Mouse (Mus musculus) forebrain, embryonic 15.5 days (tissue): ENCODE measurements around the gene P3h4. TPM values are rescaled to one million over a fixed set of nuclear protein-coding genes. Genes with fewer than 3 reads are reported as not detected.

ENCODE experiments used
- ATAC-seq: fragments of 200-750 bp; cut with Nextera tagmentation; replicated peaks from 2 replicates; pipeline ENCODE4 v1.8.0; 2017; ENCODE audit warnings: mild to moderate bottlenecking, moderate TSS enrichment, moderate library complexity
- H3K27ac ChIP-seq: fragments of 300-500 bp; sonication (generic); replicated peaks from 2 replicates; pipeline ENCODE4 v1.5.1; 2015; ENCODE audit warnings: mild to moderate bottlenecking, inconsistent platforms
- H3K27me3 ChIP-seq: fragments of 300-500 bp; sonication (generic); 2 replicates; pipeline ENCODE4 v1.6.1; 2015; ENCODE audit warnings: inconsistent platforms
- H3K36me3 ChIP-seq: fragments of 300-500 bp; sonication (generic); 2 replicates; pipeline ENCODE4 v1.6.1; 2015; ENCODE audit warnings: mild to moderate bottlenecking, inconsistent platforms
- H3K4me1 ChIP-seq: fragments of 300-500 bp; sonication (generic); 2 replicates; pipeline ENCODE4 v1.6.1; 2015; ENCODE audit warnings: inconsistent platforms
- H3K4me2 ChIP-seq: fragments of 300-500 bp; sonication (generic); replicated peaks from 2 replicates; pipeline ENCODE4 v1.6.1; 2015; ENCODE audit warnings: mild to moderate bottlenecking, inconsistent platforms
- H3K4me3 ChIP-seq: fragments of 300-500 bp; sonication (generic); 2 replicates; pipeline ENCODE4 v1.5.1; 2015; ENCODE audit warnings: mild to moderate bottlenecking, inconsistent platforms
- H3K9ac ChIP-seq: fragments of 300-500 bp; sonication (generic); replicated peaks from 2 replicates; pipeline ENCODE4 v1.6.1; 2015; ENCODE audit warnings: mild to moderate bottlenecking, inconsistent platforms
- H3K9me3 ChIP-seq: fragments of 300-500 bp; sonication (generic); 2 replicates; pipeline ENCODE4 v1.6.1; 2016; ENCODE audit warnings: inconsistent platforms
- WGBS: fragments of 180-500 bp; shearing (Covaris S2); methylation state at CpG from one replicate; pipeline ENCODE4 v1.1.7; 2015; ENCODE audit warnings: mixed read lengths; 5-methylcytosine and 5-hydroxymethylcytosine counted together
- polyA plus RNA-seq: library from polyadenylated mRNA; unstranded; fragments of >200 nt; fragmentation: Nextera tagmentation; extraction: Ambion mirVana; gene quantifications from 2 replicates; pipeline ENCODE4 v1.2.1, GENCODE M21; 2015

P3h4 gene
- polyA plus RNA-seq, 1 experiment from 2014 or later: 14.4 TPM

GRCm38 (mm10) chr11:100387589-100388375, 26.9 kb downstream of the P3h4 start:
- 64% methylated on average over 14 of the region's 14 CpGs for WGBS
- H3K27me3 ChIP-seq: no peaks in the 10 kb centered on the region
- ATAC-seq: no peak
- no peak overlapping the region for H3K4me3 ChIP-seq
- H3K9ac ChIP-seq: no peak overlapping the region
- H3K27ac ChIP-seq: no peak overlapping the region
- no peaks in the 10 kb centered on the region for H3K9me3 ChIP-seq
- peaks cover 5% of the 10 kb centered on the region for H3K4me1 ChIP-seq
- peaks cover 25% of the 10 kb centered on the region; the same call in 1 of the 2 replicates for H3K36me3 ChIP-seq
- no peak overlapping the region for H3K4me2 ChIP-seq

- Histone ChIP-seq H3K27me3 (no peaks in the 10 kb centered on the region), H3K4me2 (no peak overlapping the region), H3K9me3 (no peaks in the 10 kb centered on the region), H3K4me3 (no peak overlapping the region), H3K36me3 (peaks cover 29% of the 10 kb centered on the region), H3K4me1 (peaks cover 5% of the 10 kb centered on the region), H3K9ac (no peak overlapping the region), H3K27ac (no peak overlapping the region)
- ATAC-seq: no peak
- WGBS: 88% methylated on average over 6 of the region's 6 CpGs
These were observed 27.5 kb downstream of the P3h4 start for GRCm38 (mm10) chr11:100387111-100387510.

GRCm38 (mm10) chr11:100386586-100386985, 28.1 kb downstream of the P3h4 start:
- Histone ChIP-seq H3K27me3 (no peaks in the 10 kb centered on the region), H3K36me3 (peaks cover 33% of the 10 kb centered on the region), H3K27ac (no peak overlapping the region), H3K4me1 (peaks cover 5% of the 10 kb centered on the region), H3K4me3 (no peak overlapping the region), H3K9me3 (no peaks in the 10 kb centered on the region), H3K9ac (no peak overlapping the region), H3K4me2 (no peak overlapping the region)
- no peak for ATAC-seq
- 51% methylated on average over 5 of the region's 5 CpGs for WGBS

GRCm38 (mm10) chr11:100385016-100385415, 29.6 kb downstream of the P3h4 start:
- no peaks in the 10 kb centered on the region for H3K9me3 ChIP-seq
- H3K36me3 ChIP-seq: peaks cover 39% of the 10 kb centered on the region
- peaks cover 5% of the 10 kb centered on the region for H3K4me1 ChIP-seq
- H3K9ac ChIP-seq: no peak overlapping the region
- 82% methylated on average over 3 of the region's 3 CpGs for WGBS
- no peak overlapping the region for H3K27ac ChIP-seq
- H3K4me2 ChIP-seq: no peak overlapping the region
- no peak for ATAC-seq
- H3K27me3 ChIP-seq: no peaks in the 10 kb centered on the region
- no peak overlapping the region for H3K4me3 ChIP-seq

- H3K27ac ChIP-seq: no peak overlapping the region
- 82% methylated on average over 6 of the region's 6 CpGs for WGBS
- H3K36me3 ChIP-seq: peaks cover 54% of the 10 kb centered on the region
- no peaks in the 10 kb centered on the region for H3K4me1 ChIP-seq
- H3K4me3 ChIP-seq: no peak overlapping the region
- ATAC-seq: no peak
- H3K27me3 ChIP-seq: no peaks in the 10 kb centered on the region
- no peak overlapping the region for H3K4me2 ChIP-seq
- no peaks in the 10 kb centered on the region for H3K9me3 ChIP-seq
- no peak overlapping the region for H3K9ac ChIP-seq
These were observed 32.0 kb downstream of the P3h4 start for GRCm38 (mm10) chr11:100382682-100383081.

- H3K36me3 ChIP-seq: peaks cover 65% of the 10 kb centered on the region
- H3K27me3 ChIP-seq: no peaks in the 10 kb centered on the region
- no peak overlapping the region for H3K9ac ChIP-seq
- no peak overlapping the region for H3K4me2 ChIP-seq
- no peak overlapping the region for H3K27ac ChIP-seq
- H3K4me1 ChIP-seq: no peaks in the 10 kb centered on the region
- WGBS: 91% methylated on average over 4 of the region's 4 CpGs
- H3K4me3 ChIP-seq: no peak overlapping the region
- ATAC-seq: no peak
- no peaks in the 10 kb centered on the region for H3K9me3 ChIP-seq
These were observed 35.3 kb downstream of the P3h4 start for GRCm38 (mm10) chr11:100379311-100379710.

GRCm38 (mm10) chr11:100378446-100378845, 36.2 kb downstream of the P3h4 start:
- Histone ChIP-seq H3K9ac (no peak overlapping the region), H3K27ac (no peak overlapping the region), H3K4me2 (no peak overlapping the region), H3K4me3 (no peak overlapping the region), H3K9me3 (no peaks in the 10 kb centered on the region), H3K36me3 (peaks cover 65% of the 10 kb centered on the region), H3K4me1 (no peaks in the 10 kb centered on the region), H3K27me3 (no peaks in the 10 kb centered on the region)
- ATAC-seq: no peak
- WGBS: 85% methylated on average over 5 of the region's 5 CpGs

- no peaks in the 10 kb centered on the region for H3K9me3 ChIP-seq
- H3K27me3 ChIP-seq: no peaks in the 10 kb centered on the region
- no peak overlapping the region for H3K4me3 ChIP-seq
- H3K36me3 ChIP-seq: peaks cover 65% of the 10 kb centered on the region
- 96% methylated on average over 14 of the region's 14 CpGs for WGBS
- H3K27ac ChIP-seq: no peak overlapping the region
- no peak overlapping the region for H3K9ac ChIP-seq
- H3K4me2 ChIP-seq: no peak overlapping the region
- no peaks in the 10 kb centered on the region for H3K4me1 ChIP-seq
- ATAC-seq: no peak
These were observed 36.6 kb downstream of the P3h4 start for GRCm38 (mm10) chr11:100377989-100378388.

GRCm38 (mm10) chr11:100376746-100377389, 37.8 kb downstream of the P3h4 start:
- Histone ChIP-seq H3K9me3 (no peaks in the 10 kb centered on the region), H3K4me2 (no peak overlapping the region), H3K27me3 (no peaks in the 10 kb centered on the region), H3K27ac (no peak overlapping the region), H3K36me3 (peaks cover 57% of the 10 kb centered on the region), H3K9ac (no peak overlapping the region), H3K4me1 (no peaks in the 10 kb centered on the region), H3K4me3 (no peak overlapping the region)
- WGBS: 91% methylated on average over 21 of the region's 21 CpGs
- ATAC-seq: no peak

- Histone ChIP-seq H3K27ac (no peak overlapping the region), H3K9ac (no peak overlapping the region), H3K4me1 (no peaks in the 10 kb centered on the region), H3K9me3 (no peaks in the 10 kb centered on the region), H3K4me2 (no peak overlapping the region), H3K4me3 (no peak overlapping the region), H3K27me3 (no peaks in the 10 kb centered on the region), H3K36me3 (peaks cover 52% of the 10 kb centered on the region)
- no peak for ATAC-seq
- 82% methylated on average over 4 of the region's 4 CpGs for WGBS
These were observed 38.6 kb downstream of the P3h4 start for GRCm38 (mm10) chr11:100376005-100376404.

GRCm38 (mm10) chr11:100375127-100375526, 39.5 kb downstream of the P3h4 start:
- 92% methylated on average over 9 of the region's 9 CpGs for WGBS
- H3K27me3 ChIP-seq: no peaks in the 10 kb centered on the region
- no peaks in the 10 kb centered on the region for H3K9me3 ChIP-seq
- no peak overlapping the region for H3K27ac ChIP-seq
- ATAC-seq: no peak
- no peaks in the 10 kb centered on the region for H3K4me1 ChIP-seq
- no peak overlapping the region for H3K9ac ChIP-seq
- no peak overlapping the region for H3K4me3 ChIP-seq
- no peak overlapping the region for H3K4me2 ChIP-seq
- H3K36me3 ChIP-seq: peaks cover 49% of the 10 kb centered on the region

GRCm38 (mm10) chr11:100371981-100372558, 42.6 kb downstream of the P3h4 start:
- WGBS: 62% methylated on average over 7 of the region's 8 CpGs
- Histone ChIP-seq H3K9ac (no peak overlapping the region), H3K27me3 (no peaks in the 10 kb centered on the region), H3K36me3 (peaks cover 28% of the 10 kb centered on the region), H3K4me2 (no peak overlapping the region), H3K9me3 (no peaks in the 10 kb centered on the region), H3K27ac (no peak overlapping the region), H3K4me1 (no peaks in the 10 kb centered on the region), H3K4me3 (no peak overlapping the region)
- no peak for ATAC-seq
